Mouse (Mus musculus) left cerebral cortex, postnatal 10 days (tissue): ENCODE measurements around the gene Tmem117. TPM values are rescaled to one million over a fixed set of nuclear protein-coding genes. Genes with fewer than 3 reads are reported as not detected.

ENCODE experiments used
- total RNA-seq, 2 experiments: library from RNA; stranded (reverse); gene quantifications; 2 replicates each; pipeline ENCODE4 v1.2.3; 2021

The Tmem117 gene
- total RNA-seq, 2 experiments from 2014 or later = 12.6 to 13.7 TPM

Other genes with a start within 250 kb of the Tmem117 start
- 10 to 100 TPM; 12.5 to 14.2 TPM for gene Adamts20, start 163.8 kb upstream of the Tmem117 start, total RNA-seq
- gene Pus7l, start 85.7 kb upstream of the Tmem117 start, total RNA-seq = 1 to 10 TPM; 4.3 to 4.6 TPM
- 1 to 10 TPM; 1.6 TPM for gene Irak4, start 85.6 kb upstream of the Tmem117 start, total RNA-seq
- 10 to 100 TPM; 43.3 to 49.7 TPM for gene Twf1, start 39.3 kb upstream of the Tmem117 start, total RNA-seq